Mouse (Mus musculus) kidney, postnatal 10 days (tissue): ENCODE measurements around the gene Ofcc1.

Experiments used
- DNase-seq: peaks from one replicate; pipeline ENCODE4 v3.0.0; 2021; ENCODE audit warnings: mixed read lengths

Gene Ofcc1

DNA sequence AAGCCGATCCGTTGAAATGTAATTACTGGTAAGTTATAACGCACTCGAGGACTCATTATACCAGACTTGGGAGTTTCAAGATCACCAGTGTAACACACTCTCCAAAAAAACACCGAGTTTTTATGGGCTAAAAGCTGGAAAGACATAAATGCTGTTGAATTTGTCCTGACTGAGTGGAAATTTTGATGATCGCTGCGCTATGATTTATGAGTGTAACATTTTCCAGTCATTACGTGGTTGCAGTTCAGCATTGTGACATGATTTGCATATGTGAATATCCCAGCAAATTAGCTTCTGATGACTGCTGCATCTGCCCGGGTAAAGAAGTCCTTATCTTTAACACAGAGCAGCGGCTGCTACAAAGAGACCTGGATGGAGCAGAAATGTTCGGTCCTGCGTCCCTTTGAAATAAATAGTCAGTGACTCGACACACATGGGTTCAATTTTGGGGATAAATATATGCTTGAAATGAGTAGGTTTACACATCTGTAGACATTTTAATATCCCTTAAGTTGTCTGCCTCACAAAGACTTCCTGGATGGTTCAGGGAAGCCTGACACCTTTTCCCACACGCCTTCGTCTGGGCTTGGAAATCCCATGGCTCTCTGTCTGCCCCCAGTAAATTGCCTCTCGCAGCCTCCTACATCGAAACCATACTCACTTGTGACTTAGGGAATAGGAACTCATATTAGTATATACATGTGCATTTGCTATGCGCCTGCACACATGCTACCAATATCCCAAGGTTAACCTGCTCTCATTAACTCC lies 381.8 kb downstream of the Ofcc1 start:
- no peak for DNase-seq

DNA sequence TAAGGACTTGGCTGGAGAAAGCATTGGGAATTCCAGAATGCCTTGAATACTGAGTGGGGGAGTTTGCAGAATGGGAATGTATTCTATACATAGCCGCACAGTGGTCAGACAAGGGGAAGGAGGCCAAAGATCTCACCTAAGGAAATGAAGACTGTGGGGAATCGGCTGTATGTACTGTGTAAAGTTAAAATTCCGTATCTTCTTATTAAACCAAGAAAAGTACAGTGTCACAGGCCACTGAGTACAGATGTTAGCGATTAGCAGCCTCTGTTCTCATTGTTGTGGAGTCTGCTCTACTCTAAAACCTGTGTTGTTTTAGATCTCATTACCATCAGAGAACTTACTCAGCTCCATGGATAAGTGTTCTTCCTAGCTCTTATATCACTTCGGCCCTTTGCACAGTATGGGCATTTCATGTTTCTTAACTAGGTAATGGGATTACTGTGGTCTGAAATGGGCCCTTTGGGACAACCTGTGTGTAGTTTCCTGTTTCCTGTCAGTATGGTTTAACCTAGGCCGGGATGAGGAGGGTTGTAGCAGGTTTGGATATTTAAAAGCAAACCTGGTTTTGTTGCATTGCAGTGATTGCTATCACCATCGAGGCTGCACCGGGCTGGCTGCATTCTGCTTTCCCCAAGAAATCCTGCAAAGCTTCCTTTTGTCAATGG lies 392.8 kb downstream of the Ofcc1 start:
- DNase-seq = no peak

- no peak for DNase-seq
Observed at GRCm38 (mm10) chr13:39957226-39957625, 404.0 kb downstream of the Ofcc1 start.

- DNase-seq = no peak
Observed at GRCm38 (mm10) chr13:39956017-39956416, 405.2 kb downstream of the Ofcc1 start.
